Mouse (Mus musculus): ENCODE results near the gene Cdyl2.
A peak's percentile ranks its signal among the peaks of the same experiment; 100 is the strongest.

Cdyl2 gene

GRCm38 (mm10) chr8:116538763-116539162, 194.0 kb downstream of the Cdyl2 start:
- peak; percentile 6 for DNase-seq (ENCODE audit: low spot score)

DNA sequence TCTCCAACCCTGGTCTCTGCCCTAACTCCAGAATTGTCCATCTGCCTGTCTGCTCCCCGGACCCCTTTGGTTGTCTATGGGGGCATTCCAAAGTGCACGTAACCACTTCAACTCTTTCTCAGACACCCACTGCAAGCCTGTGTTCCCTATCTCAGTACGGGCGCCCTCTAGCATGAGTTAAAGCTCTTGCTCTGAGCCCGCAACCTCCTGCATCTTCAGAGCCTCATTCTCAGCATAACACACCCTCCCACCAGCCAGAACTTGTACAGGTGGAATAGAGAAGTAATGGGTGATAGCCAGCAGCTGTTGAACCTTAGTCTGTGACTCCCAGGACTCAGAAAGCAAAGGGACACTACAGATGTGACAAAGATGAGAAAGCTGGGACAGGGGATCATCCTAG, 196.0 kb downstream of the Cdyl2 start:
- DNase-seq (ENCODE audit: low spot score) = no peak

DNA sequence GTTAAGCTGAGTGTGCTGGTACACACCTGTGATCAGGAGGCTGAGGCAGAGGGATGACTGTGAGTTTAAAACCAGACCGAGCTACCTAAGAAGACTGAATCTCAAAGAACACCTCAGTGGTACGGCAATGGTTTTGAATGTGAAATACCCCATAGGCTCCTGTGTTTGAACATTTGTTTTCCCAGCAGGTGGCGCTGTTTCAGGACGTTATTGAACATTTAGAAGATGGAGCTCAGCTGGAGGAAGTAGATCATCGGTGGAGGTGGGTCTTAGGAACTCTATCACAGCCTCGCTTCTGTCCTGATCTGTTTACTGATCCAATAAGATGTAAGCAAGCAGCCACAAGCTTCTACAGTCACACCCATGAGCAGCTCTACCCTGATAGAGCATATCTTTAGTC, 199.7 kb downstream of the Cdyl2 start:
- no peak for DNase-seq (ENCODE audit: low spot score)

DNA sequence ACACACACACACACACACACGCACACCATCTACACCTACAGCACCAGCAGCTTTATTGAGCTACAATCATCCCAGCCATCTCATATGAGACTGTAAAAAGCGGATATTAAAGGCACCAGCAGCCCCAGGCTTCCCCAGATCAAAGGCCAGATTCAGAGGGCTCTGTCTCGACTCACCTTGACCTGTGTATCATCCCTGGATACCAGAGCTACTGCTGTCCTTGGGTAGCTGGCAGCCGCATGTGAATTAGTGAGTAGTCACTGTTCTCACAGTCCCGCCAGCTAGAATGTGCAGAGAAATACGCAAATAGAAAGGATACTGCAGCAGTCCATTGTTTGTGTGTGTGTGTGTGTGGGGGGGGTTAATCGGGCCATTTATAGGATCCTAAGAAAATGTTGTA, 204.1 kb downstream of the Cdyl2 start:
- no peak for DNase-seq (ENCODE audit: low spot score)

DNA sequence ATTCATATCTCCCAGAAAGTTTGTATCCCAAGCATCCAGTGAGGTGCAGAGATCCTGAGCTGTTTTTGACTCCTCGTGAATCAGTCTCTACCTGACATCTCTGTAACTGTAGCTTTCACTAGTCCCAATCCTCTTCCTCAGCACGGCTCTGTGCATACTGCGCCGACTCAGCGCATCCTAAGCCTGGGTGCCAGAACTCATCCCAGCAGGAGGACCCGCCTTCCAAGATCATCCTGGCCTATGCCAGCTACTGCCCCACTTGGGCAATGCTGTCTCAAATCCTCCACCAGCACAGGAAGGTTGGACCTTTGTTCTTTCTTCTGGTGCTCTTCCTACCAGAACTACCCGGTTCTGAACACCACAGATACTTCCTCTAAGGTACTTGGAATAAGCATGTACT, 207.9 kb downstream of the Cdyl2 start:
- DNase-seq (ENCODE audit: low spot score) = no peak

Data from embryo, embryonic 10 days (tissue).